Mouse (Mus musculus): ENCODE data around the gene Nr5a2. TPM values are rescaled to one million over a fixed set of nuclear protein-coding genes. Genes with fewer than 3 reads are reported as not detected.

The Nr5a2 gene
- polyA plus RNA-seq, 1 experiment from 2014 or later = 0.14 TPM

GRCm38 (mm10) chr1:136947394-136948126, 12.7 kb downstream of the Nr5a2 start:
- no peaks in the 10 kb centered on the region for H3K36me3 ChIP-seq (ENCODE audit: control insufficient read depth, insufficient read depth, low read length)
- H3K27me3 ChIP-seq (ENCODE audit: control insufficient read depth, insufficient read depth, low read length) = peaks cover 74% of the 10 kb centered on the region

GRCm38 (mm10) chr1:136946806-136947393, 13.3 kb downstream of the Nr5a2 start:
- peak overlapping the region; percentile 58 for H3K4me3 ChIP-seq (ENCODE audit: low read depth, low read length)
- no peak overlapping the region for H3K27ac ChIP-seq (ENCODE audit: low read depth, low read length)
- no peaks in the 10 kb centered on the region for H3K36me3 ChIP-seq (ENCODE audit: control insufficient read depth, insufficient read depth, low read length)
- no peak overlapping the region for H3K9ac ChIP-seq (ENCODE audit: low read depth, low read length)
- H3K4me1 ChIP-seq (ENCODE audit: control insufficient read depth, insufficient read depth, low read length) = peaks cover 10% of the 10 kb centered on the region; the same call in 1 of the 2 replicates
- peaks cover 67% of the 10 kb centered on the region for H3K27me3 ChIP-seq (ENCODE audit: control insufficient read depth, insufficient read depth, low read length)
- 2% methylated on average over 18 of the region's 18 CpGs for WGBS (ENCODE audit: insufficient replicate concordance)
- H3K9me3 ChIP-seq (replicated peaks; ENCODE audit: control insufficient read depth, low read length) = 0 out of 2 replicates have a peak, but pooled peaks cover 3% of the 10 kb centered on the region
- peak overlapping the region; percentile 97 for H3K4me2 ChIP-seq
- ATAC-seq (replicated peaks; ENCODE audit: insufficient number of reproducible peaks, low FRiP score, low TSS enrichment) = no peak

More at GRCm38 (mm10) chr1:136947394-136948126, 12.7 kb downstream of the Nr5a2 start:
- ATAC-seq (replicated peaks; ENCODE audit: insufficient number of reproducible peaks, low FRiP score, low TSS enrichment) = no peak
- 0 out of 2 replicates have a peak, but pooled peaks cover 3% of the 10 kb centered on the region for H3K9me3 ChIP-seq (replicated peaks; ENCODE audit: control insufficient read depth, low read length)
- H3K9ac ChIP-seq (ENCODE audit: low read depth, low read length) = no peak overlapping the region
- H3K4me1 ChIP-seq (ENCODE audit: control insufficient read depth, insufficient read depth, low read length) = peaks cover 10% of the 10 kb centered on the region; the same call in 1 of the 2 replicates
- H3K4me3 ChIP-seq (ENCODE audit: low read depth, low read length) = peak overlapping the region; percentile 58
- H3K27ac ChIP-seq (ENCODE audit: low read depth, low read length) = no peak overlapping the region
- 2% methylated on average over 20 of the region's 20 CpGs for WGBS (ENCODE audit: insufficient replicate concordance)
- peak overlapping the region; percentile 97 for H3K4me2 ChIP-seq

- WGBS (ENCODE audit: insufficient replicate concordance) = 2% methylated on average over 8 of the region's 8 CpGs
- Histone ChIP-seq H3K9me3 (replicated peaks; ENCODE audit: control insufficient read depth, low read length) (0 out of 2 replicates have a peak, but pooled peaks cover 2% of the 10 kb centered on the region), H3K36me3 (ENCODE audit: control insufficient read depth, insufficient read depth, low read length) (no peaks in the 10 kb centered on the region), H3K4me3 (ENCODE audit: low read depth, low read length) (no peak overlapping the region; the same call in 1 of the 2 replicates), H3K27ac (ENCODE audit: low read depth, low read length) (no peak overlapping the region), H3K4me1 (ENCODE audit: control insufficient read depth, insufficient read depth, low read length) (peaks cover 10% of the 10 kb centered on the region; the same call in 1 of the 2 replicates), H3K9ac (ENCODE audit: low read depth, low read length) (no peak overlapping the region), H3K4me2 (peak overlapping the region; percentile 97), H3K27me3 (ENCODE audit: control insufficient read depth, insufficient read depth, low read length) (peaks cover 62% of the 10 kb centered on the region)
- no peak for ATAC-seq (replicated peaks; ENCODE audit: insufficient number of reproducible peaks, low FRiP score, low TSS enrichment)
Measured at GRCm38 (mm10) chr1:136946404-136946803, 13.8 kb downstream of the Nr5a2 start.

- H3K27me3 ChIP-seq (ENCODE audit: control insufficient read depth, insufficient read depth, low read length) = peaks cover 57% of the 10 kb centered on the region
- H3K9ac ChIP-seq (ENCODE audit: low read depth, low read length) = no peak overlapping the region
- whole genome bisulfite sequencing (ENCODE audit: insufficient replicate concordance) = 1% methylated on average over 10 of the region's 10 CpGs
- no peak overlapping the region for H3K27ac ChIP-seq (ENCODE audit: low read depth, low read length)
- H3K4me2 ChIP-seq = peak overlapping the region; percentile 39
- H3K4me1 ChIP-seq (ENCODE audit: control insufficient read depth, insufficient read depth, low read length) = peaks cover 10% of the 10 kb centered on the region; the same call in 1 of the 2 replicates
- H3K9me3 ChIP-seq (replicated peaks; ENCODE audit: control insufficient read depth, low read length) = no peaks in the 10 kb centered on the region
- no peaks in the 10 kb centered on the region for H3K36me3 ChIP-seq (ENCODE audit: control insufficient read depth, insufficient read depth, low read length)
- H3K4me3 ChIP-seq (ENCODE audit: low read depth, low read length) = peak overlapping the region; percentile 6; the same call in 1 of the 2 replicates
- ATAC-seq (replicated peaks; ENCODE audit: insufficient number of reproducible peaks, low FRiP score, low TSS enrichment) = no peak
Measured at GRCm38 (mm10) chr1:136945876-136946275, 14.4 kb downstream of the Nr5a2 start.

GRCm38 (mm10) chr1:136945426-136945825, 14.8 kb downstream of the Nr5a2 start:
- Histone ChIP-seq H3K36me3 (ENCODE audit: control insufficient read depth, insufficient read depth, low read length) (no peaks in the 10 kb centered on the region), H3K9me3 (replicated peaks; ENCODE audit: control insufficient read depth, low read length) (no peaks in the 10 kb centered on the region), H3K27ac (ENCODE audit: low read depth, low read length) (no peak overlapping the region), H3K4me3 (ENCODE audit: low read depth, low read length) (no peak overlapping the region), H3K4me2 (peak overlapping the region; percentile 39; the same call in 1 of the 2 replicates), H3K27me3 (ENCODE audit: control insufficient read depth, insufficient read depth, low read length) (peaks cover 53% of the 10 kb centered on the region), H3K9ac (ENCODE audit: low read depth, low read length) (no peak overlapping the region), H3K4me1 (ENCODE audit: control insufficient read depth, insufficient read depth, low read length) (peaks cover 10% of the 10 kb centered on the region; the same call in 1 of the 2 replicates)
- ATAC-seq (replicated peaks; ENCODE audit: insufficient number of reproducible peaks, low FRiP score, low TSS enrichment) = no peak
- WGBS (ENCODE audit: insufficient replicate concordance) = 9% methylated on average over 7 of the region's 7 CpGs

- Histone ChIP-seq H3K4me1 (ENCODE audit: control insufficient read depth, insufficient read depth, low read length) (peaks cover 5% of the 10 kb centered on the region), H3K36me3 (ENCODE audit: control insufficient read depth, insufficient read depth, low read length) (no peaks in the 10 kb centered on the region), H3K9ac (ENCODE audit: low read depth, low read length) (no peak overlapping the region), H3K27ac (ENCODE audit: low read depth, low read length) (no peak overlapping the region), H3K4me2 (no peak overlapping the region), H3K4me3 (ENCODE audit: low read depth, low read length) (no peak overlapping the region), H3K9me3 (replicated peaks; ENCODE audit: control insufficient read depth, low read length) (no peaks in the 10 kb centered on the region), H3K27me3 (ENCODE audit: control insufficient read depth, insufficient read depth, low read length) (peaks cover 13% of the 10 kb centered on the region)
- no peak for ATAC-seq (replicated peaks; ENCODE audit: insufficient number of reproducible peaks, low FRiP score, low TSS enrichment)
- 77% methylated on average over 5 of the region's 5 CpGs for WGBS (ENCODE audit: insufficient replicate concordance)
Measured at GRCm38 (mm10) chr1:136940603-136941002, 19.6 kb downstream of the Nr5a2 start.

GRCm38 (mm10) chr1:136939220-136939619, 21.0 kb downstream of the Nr5a2 start:
- H3K4me2 ChIP-seq = no peak overlapping the region
- H3K4me1 ChIP-seq (ENCODE audit: control insufficient read depth, insufficient read depth, low read length) = peaks cover 5% of the 10 kb centered on the region
- no peaks in the 10 kb centered on the region for H3K36me3 ChIP-seq (ENCODE audit: control insufficient read depth, insufficient read depth, low read length)
- no peak overlapping the region for H3K27ac ChIP-seq (ENCODE audit: low read depth, low read length)
- H3K9ac ChIP-seq (ENCODE audit: low read depth, low read length) = no peak overlapping the region
- H3K9me3 ChIP-seq (replicated peaks; ENCODE audit: control insufficient read depth, low read length) = no peaks in the 10 kb centered on the region
- peaks cover 4% of the 10 kb centered on the region; the same call in 1 of the 2 replicates for H3K27me3 ChIP-seq (ENCODE audit: control insufficient read depth, insufficient read depth, low read length)
- ATAC-seq (replicated peaks; ENCODE audit: insufficient number of reproducible peaks, low FRiP score, low TSS enrichment) = no peak
- no peak overlapping the region for H3K4me3 ChIP-seq (ENCODE audit: low read depth, low read length)
- WGBS (ENCODE audit: insufficient replicate concordance) = 59% methylated on average over 1 of the region's 1 CpGs

- Histone ChIP-seq H3K4me2 (no peak overlapping the region), H3K27ac (ENCODE audit: low read depth, low read length) (no peak overlapping the region), H3K4me3 (ENCODE audit: low read depth, low read length) (no peak overlapping the region), H3K9me3 (replicated peaks; ENCODE audit: control insufficient read depth, low read length) (no peaks in the 10 kb centered on the region), H3K36me3 (ENCODE audit: control insufficient read depth, insufficient read depth, low read length) (no peaks in the 10 kb centered on the region), H3K4me1 (ENCODE audit: control insufficient read depth, insufficient read depth, low read length) (peaks cover 5% of the 10 kb centered on the region), H3K27me3 (ENCODE audit: control insufficient read depth, insufficient read depth, low read length) (no peaks in the 10 kb centered on the region), H3K9ac (ENCODE audit: low read depth, low read length) (no peak overlapping the region)
- no peak for ATAC-seq (replicated peaks; ENCODE audit: insufficient number of reproducible peaks, low FRiP score, low TSS enrichment)
- WGBS (ENCODE audit: insufficient replicate concordance) = 82% methylated on average over 9 of the region's 9 CpGs
Measured at GRCm38 (mm10) chr1:136935960-136936324, 24.3 kb downstream of the Nr5a2 start.
